Mouse (Mus musculus): ENCODE measurements at regions not wholly inside any gene's neighbourhood (a gene's known extent, or its start where the extent isn't known, plus 50 kb on each side); places are given as distances from the start of the nearest gene placed in this dataset.
A peak's percentile ranks its signal among the peaks of the same experiment; 100 is the strongest.
"Not testable (repeated sequence)": the region's sequence is repeated elsewhere in the genome, so short reads cannot be mapped to it uniquely, and the experiment has no call there.

- H3K36me3 ChIP-seq (ENCODE audit: insufficient read depth), result no peaks in the 10 kb centered on the region
- 36% methylated on average over 1 of the region's 1 CpGs for WGBS
- H3K27me3 ChIP-seq (ENCODE audit: insufficient read depth, low read length), result no peaks in the 10 kb centered on the region
- ATAC-seq (ENCODE audit: insufficient read depth) (no peak), DNase-seq (no peak)
- no peak overlapping the region for H3K27ac ChIP-seq (ENCODE audit: low read depth)
- H3K9me3 ChIP-seq (ENCODE audit: low read depth, low read length), result no peaks in the 10 kb centered on the region
- H3K9ac ChIP-seq, result no peak overlapping the region
- no peaks in the 10 kb centered on the region for H3K4me1 ChIP-seq (ENCODE audit: insufficient read depth)
- H3K4me3 ChIP-seq (ENCODE audit: low read depth, low read length), result no peak overlapping the region
- no peak overlapping the region for H3K4me2 ChIP-seq
- no peak for TF ChIP-seq CTCF (IDR thresholded peaks at IDR 0.05; ENCODE audit: low read depth)
Measured at GRCm38 (mm10) chrX:94857501-94857900, 133.1 kb downstream of the Zxdb start.

GRCm38 (mm10) chrX:94857954-94858353 lies 133.6 kb downstream of the Zxdb start:
- Histone ChIP-seq H3K4me2 (no peak overlapping the region), H3K36me3 (ENCODE audit: insufficient read depth) (no peaks in the 10 kb centered on the region), H3K4me3 (ENCODE audit: low read depth, low read length) (no peak overlapping the region), H3K4me1 (ENCODE audit: insufficient read depth) (no peaks in the 10 kb centered on the region), H3K9ac (no peak overlapping the region), H3K9me3 (ENCODE audit: low read depth, low read length) (no peaks in the 10 kb centered on the region), H3K27me3 (ENCODE audit: insufficient read depth, low read length) (no peaks in the 10 kb centered on the region), H3K27ac (ENCODE audit: low read depth) (no peak overlapping the region)
- no peak for ATAC-seq (ENCODE audit: insufficient read depth)
- no peak for DNase-seq
- no peak for TF ChIP-seq CTCF (IDR thresholded peaks at IDR 0.05; ENCODE audit: low read depth)
- 59% methylated on average over 4 of the region's 4 CpGs for WGBS

- Histone ChIP-seq H3K27ac (ENCODE audit: low read depth) (no peak overlapping the region), H3K9me3 (ENCODE audit: low read depth, low read length) (no peaks in the 10 kb centered on the region), H3K4me1 (ENCODE audit: insufficient read depth) (no peaks in the 10 kb centered on the region), H3K36me3 (ENCODE audit: insufficient read depth) (no peaks in the 10 kb centered on the region), H3K9ac (no peak overlapping the region), H3K4me3 (ENCODE audit: low read depth, low read length) (no peak overlapping the region), H3K27me3 (ENCODE audit: insufficient read depth, low read length) (no peaks in the 10 kb centered on the region), H3K4me2 (no peak overlapping the region)
- 27% methylated on average over 1 of the region's 1 CpGs for WGBS
- TF ChIP-seq CTCF (IDR thresholded peaks at IDR 0.05; ENCODE audit: low read depth), result no peak
- ATAC-seq (ENCODE audit: insufficient read depth) (no peak), DNase-seq (no peak)
Measured at GRCm38 (mm10) chrX:94863123-94863522, 138.8 kb downstream of the Zxdb start.

GRCm38 (mm10) chrX:94865531-94866502 lies 141.4 kb downstream of the Zxdb start:
- Histone ChIP-seq H3K36me3 (ENCODE audit: insufficient read depth) (no peaks in the 10 kb centered on the region), H3K4me2 (peak overlapping the region; percentile 65), H3K9ac (peak overlapping the region; percentile 23; the same call in 1 of the 2 replicates), H3K9me3 (ENCODE audit: low read depth, low read length) (no peaks in the 10 kb centered on the region), H3K4me3 (ENCODE audit: low read depth, low read length) (peak overlapping the region; percentile 34), H3K27ac (ENCODE audit: low read depth) (peak overlapping the region; percentile 36; the same call in 1 of the 2 replicates), H3K27me3 (ENCODE audit: insufficient read depth, low read length) (no peaks in the 10 kb centered on the region), H3K4me1 (ENCODE audit: insufficient read depth) (no peaks in the 10 kb centered on the region)
- DNase-seq (peak; percentile 93), ATAC-seq (ENCODE audit: insufficient read depth) (peak; percentile 100)
- WGBS, result 14% methylated on average over 17 of the region's 18 CpGs
- TF ChIP-seq CTCF (IDR thresholded peaks at IDR 0.05; ENCODE audit: low read depth), result peak; percentile 100

- H3K27ac ChIP-seq (ENCODE audit: low read depth); H3K36me3 ChIP-seq (ENCODE audit: insufficient read depth); H3K4me3 ChIP-seq (ENCODE audit: low read depth, low read length); DNase-seq; H3K9ac ChIP-seq; H3K9me3 ChIP-seq (ENCODE audit: low read depth, low read length); H3K4me1 ChIP-seq (ENCODE audit: insufficient read depth); H3K4me2 ChIP-seq; H3K27me3 ChIP-seq (ENCODE audit: insufficient read depth, low read length); ATAC-seq (ENCODE audit: insufficient read depth): not testable (repeated sequence)
- WGBS, result 94% methylated on average over 2 of the region's 2 CpGs
Measured at GRCm38 (mm10) chrX:94883547-94883946, 142.9 kb downstream of the Spin4 start.

Measured in lung, embryonic 14.5 days (tissue).